Mouse (Mus musculus) heart, postnatal 25 days (tissue): ENCODE results near the gene Alox12e. TPM values are rescaled to one million over a fixed set of nuclear protein-coding genes. Genes with fewer than 3 reads are reported as not detected.

Experiments used
- DNase-seq: peaks from one replicate; pipeline ENCODE4 v3.0.0; 2022; ENCODE audit warnings: low spot score
- intact Hi-C: fragments of 180-260 bp; cut with DNase I; formaldehyde crosslinking; loops from one replicate; pipeline ENCODE4 v1.15.1; 2025
- total RNA-seq, 2 experiments: library from RNA; stranded (reverse); gene quantifications; 2 replicates each; pipeline ENCODE4 v1.2.3; 2021

The Alox12e gene
- total RNA-seq, 2 experiments from 2014 or later = 0.14 TPM; not detected in 1

- intact Hi-C loops = no loop called here
- no peak for DNase-seq
Observed at GRCm38 (mm10) chr11:70289236-70289635, 33.2 kb downstream of the Alox12e start.

- no peak for DNase-seq
- intact Hi-C loops = no loop called here
Observed at GRCm38 (mm10) chr11:70288102-70288501, 34.3 kb downstream of the Alox12e start.

DNA sequence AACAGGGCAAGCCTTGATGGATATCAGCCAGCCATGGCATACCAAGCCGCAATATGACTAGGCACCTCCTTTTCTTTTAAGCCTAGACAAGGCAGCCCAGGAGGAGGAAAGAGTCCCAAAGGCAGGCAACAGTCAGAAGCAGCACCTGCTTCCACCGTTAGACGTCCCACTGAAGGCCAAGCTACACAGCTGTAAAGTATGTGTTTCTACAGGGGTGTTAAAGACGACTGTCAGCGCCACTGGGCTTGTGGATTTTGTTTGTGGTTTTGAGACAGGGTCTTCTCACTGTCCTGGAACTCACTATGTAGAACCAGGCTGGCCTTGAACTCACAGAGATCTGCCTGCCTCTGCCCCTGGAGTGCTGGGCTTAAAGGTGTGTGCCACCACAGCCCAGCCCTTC is 36.7 kb downstream of the Alox12e start:
- DNase-seq = no peak
- intact Hi-C loops = no loop called here

- DNase-seq = no peak
Observed at GRCm38 (mm10) chr11:70284757-70285156, 37.7 kb downstream of the Alox12e start.

GRCm38 (mm10) chr11:70283666-70284065 is 38.8 kb downstream of the Alox12e start:
- intact Hi-C loops = no loop called here
- DNase-seq = no peak

More at GRCm38 (mm10) chr11:70284757-70285156, 37.7 kb downstream of the Alox12e start:
- intact Hi-C loops = no loop called here

GRCm38 (mm10) chr11:70280441-70280840 is 42.0 kb downstream of the Alox12e start:
- intact Hi-C loops = no loop called here
- no peak for DNase-seq

DNA sequence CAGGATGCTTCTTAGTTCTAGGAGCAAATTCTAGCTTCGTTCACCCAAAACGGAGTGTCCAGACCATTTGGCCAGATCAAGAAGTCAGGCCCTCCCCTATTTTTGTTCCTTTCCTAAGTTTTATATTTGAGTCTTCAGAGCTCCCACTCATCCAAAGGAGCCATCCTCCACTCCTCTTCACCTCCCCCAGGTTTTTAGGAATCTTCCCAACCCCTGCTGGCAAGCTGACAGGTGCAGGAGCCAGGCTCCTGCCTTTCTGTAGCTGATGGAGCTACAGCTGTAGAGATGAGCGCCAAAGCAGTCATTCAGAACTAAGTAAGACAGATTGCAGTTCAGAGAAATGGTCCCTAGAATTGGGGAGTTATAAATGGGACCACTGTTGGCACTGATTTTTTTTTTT is 43.5 kb downstream of the Alox12e start:
- no peak for DNase-seq
- intact Hi-C loops = no loop called here

DNA sequence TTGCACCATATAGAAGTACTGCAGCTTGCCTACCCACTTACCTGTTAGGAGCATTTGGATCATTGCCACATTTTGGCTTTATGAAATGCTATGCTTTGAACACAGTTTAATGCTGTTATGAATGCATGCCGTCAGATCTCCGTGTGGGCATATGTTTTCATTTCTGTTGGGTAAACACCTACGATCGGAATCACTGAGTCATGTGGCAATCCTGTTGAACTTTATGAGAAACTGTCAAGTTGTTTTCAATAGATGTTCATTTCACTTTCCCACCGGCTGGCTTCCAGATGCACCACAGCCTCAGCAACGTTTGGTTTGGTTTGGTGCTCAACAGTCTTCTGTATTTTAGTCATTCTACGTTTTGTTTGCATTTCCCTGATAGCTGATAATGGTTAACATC is 50.8 kb downstream of the Alox12e start:
- intact Hi-C loops = no loop called here
- DNase-seq = no peak

DNA sequence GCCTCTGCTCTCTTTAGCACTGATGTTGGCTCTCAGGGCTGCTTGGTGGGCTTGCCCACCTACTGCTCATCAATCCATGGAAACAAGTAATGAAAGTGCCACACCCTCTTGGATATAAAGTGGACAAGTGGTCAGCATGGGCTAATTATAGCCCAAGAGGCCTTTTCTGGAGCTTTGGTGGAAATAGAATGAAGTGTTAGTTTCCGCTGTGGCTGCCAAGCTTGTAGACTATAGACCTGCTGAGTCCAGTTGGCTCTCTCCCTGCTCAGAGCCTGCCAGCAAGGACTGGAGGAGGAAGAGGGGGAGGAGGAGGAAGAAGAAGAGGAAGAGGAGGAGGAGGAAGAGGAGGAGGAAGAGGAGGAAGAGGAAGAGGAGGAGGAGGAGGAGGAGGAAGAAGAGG is 56.0 kb downstream of the Alox12e start:
- DNase-seq = peak; percentile 20
- intact Hi-C loops = no loop called here

GRCm38 (mm10) chr11:70265819-70266218 is 56.6 kb downstream of the Alox12e start:
- intact Hi-C loops = no loop called here
- no peak for DNase-seq

Other genes with a start within 250 kb of the Alox12e start
- not detected for gene Asgr2, start 230.0 kb downstream of the Alox12e start, total RNA-seq
- gene Mgl2, start 192.3 kb downstream of the Alox12e start, total RNA-seq = 1 to 10 TPM; 4.3 to 4.4 TPM
- gene Clec10a, start 166.4 kb downstream of the Alox12e start, total RNA-seq = 1 to 10 TPM; 2.0 to 2.3 TPM
- gene Slc16a11, start 109.9 kb downstream of the Alox12e start, total RNA-seq = under 1 TPM in 1 of 2 experiments, not detected in 1; 0.45 TPM
- gene Slc16a13, start 101.6 kb downstream of the Alox12e start, total RNA-seq = 1 to 10 TPM; 4.2 to 4.8 TPM
- 10 to 100 TPM; 20.0 to 22.3 TPM for gene Bcl6b, start 92.8 kb downstream of the Alox12e start, total RNA-seq
- 10 to 100 TPM; 31.4 to 36.7 TPM for gene 0610010K14Rik, start 84.7 kb downstream of the Alox12e start, total RNA-seq
- gene Gm21988, start 82.8 kb downstream of the Alox12e start, total RNA-seq = 1 to 10 TPM; 2.1 to 2.3 TPM
- 100 to 1,000 TPM in 1 of 2 experiments, 10 to 100 TPM in 1; 87.9 to 103 TPM for gene Rnasek, start 82.8 kb downstream of the Alox12e start, total RNA-seq
- 1 to 10 TPM; 3.1 to 3.7 TPM for gene Alox12, start 67.3 kb downstream of the Alox12e start, total RNA-seq
- 1 to 10 TPM; 4.8 to 5.4 TPM for gene Alox15, start 29.4 kb upstream of the Alox12e start, total RNA-seq
- gene Pelp1, start 87.4 kb upstream of the Alox12e start, total RNA-seq = 10 to 100 TPM; 17.9 to 21.1 TPM
- 10 to 100 TPM in 1 of 2 experiments, 1 to 10 TPM in 1; 9.0 to 11.6 TPM for gene Arrb2, start 110.0 kb upstream of the Alox12e start, total RNA-seq
- 1 to 10 TPM; 7.5 to 8.2 TPM for gene Med11, start 129.3 kb upstream of the Alox12e start, total RNA-seq
- gene Zmynd15, start 136.8 kb upstream of the Alox12e start, total RNA-seq = 1 to 10 TPM; 2.3 to 2.7 TPM
- 1 to 10 TPM; 8.4 to 9.4 TPM for gene Cxcl16, start 137.4 kb upstream of the Alox12e start, total RNA-seq
- 1 to 10 TPM in 1 of 2 experiments, under 1 TPM in 1; 0.78 to 1.7 TPM for gene Tm4sf5, start 182.6 kb upstream of the Alox12e start, total RNA-seq
- gene Vmo1, start 192.0 kb upstream of the Alox12e start, total RNA-seq = not detected
- gene Gltpd2, start 196.6 kb upstream of the Alox12e start, total RNA-seq = not detected
- 100 to 1,000 TPM; 227 to 230 TPM for gene Psmb6, start 202.7 kb upstream of the Alox12e start, total RNA-seq
- gene Gm40193, start 210.3 kb upstream of the Alox12e start, total RNA-seq = not detected
- gene Pld2, start 217.4 kb upstream of the Alox12e start, total RNA-seq = 1 to 10 TPM; 6.5 to 7.4 TPM
- 10 to 100 TPM; 43.6 to 46.3 TPM for gene Mink1, start 240.3 kb upstream of the Alox12e start, total RNA-seq